Mouse (Mus musculus) myocyte (in vitro differentiated cells): ENCODE data around the gene Dnal1.

Experiments used
- E2F4 ChIP-seq: IDR thresholded peaks from one replicate; pipeline ENCODE4 v1.6.1; 2011; ENCODE audit warnings: mild to moderate bottlenecking, control low read depth, moderate library complexity; ENCODE audit not compliant: insufficient read depth
- MYOG ChIP-seq, 3 experiments: IDR thresholded peaks; one replicate each; pipeline ENCODE4 v1.6.1; 2011; ENCODE audit warnings: control low read depth in 2 of 3, low read depth in 2 of 3, mild to moderate bottlenecking in 2 of 3; ENCODE audit not compliant: insufficient read length in 2 of 3, control insufficient read depth in 1 of 3, insufficient read depth in 1 of 3
- POLR2A ChIP-seq: IDR thresholded peaks from one replicate; pipeline ENCODE4 v1.6.1; 2011; ENCODE audit warnings: low read depth, mild to moderate bottlenecking, control low read depth, moderate library complexity; ENCODE audit not compliant: insufficient read length
- POLR2AphosphoS2 ChIP-seq: IDR thresholded peaks from one replicate; pipeline ENCODE4 v1.6.1; 2011; ENCODE audit warnings: low read depth, control low read depth; ENCODE audit not compliant: insufficient read length
- REST ChIP-seq: IDR thresholded peaks from one replicate; pipeline ENCODE4 v1.6.1; 2011; ENCODE audit warnings: mild to moderate bottlenecking, control low read depth, moderate library complexity; ENCODE audit not compliant: insufficient read depth, insufficient read length
- TCF12 ChIP-seq: IDR thresholded peaks from one replicate; pipeline ENCODE4 v1.6.1; 2011; ENCODE audit warnings: mild to moderate bottlenecking, control low read depth; ENCODE audit not compliant: poor library complexity, insufficient read depth, severe bottlenecking
- TCF3 ChIP-seq: IDR thresholded peaks from one replicate; pipeline ENCODE4 v1.6.1; 2011; ENCODE audit warnings: low read depth, control low read depth; ENCODE audit not compliant: insufficient read length
- USF1 ChIP-seq: IDR thresholded peaks from one replicate; pipeline ENCODE4 v1.6.1; 2011; ENCODE audit warnings: low read depth, mild to moderate bottlenecking, control low read depth, moderate library complexity

DNA sequence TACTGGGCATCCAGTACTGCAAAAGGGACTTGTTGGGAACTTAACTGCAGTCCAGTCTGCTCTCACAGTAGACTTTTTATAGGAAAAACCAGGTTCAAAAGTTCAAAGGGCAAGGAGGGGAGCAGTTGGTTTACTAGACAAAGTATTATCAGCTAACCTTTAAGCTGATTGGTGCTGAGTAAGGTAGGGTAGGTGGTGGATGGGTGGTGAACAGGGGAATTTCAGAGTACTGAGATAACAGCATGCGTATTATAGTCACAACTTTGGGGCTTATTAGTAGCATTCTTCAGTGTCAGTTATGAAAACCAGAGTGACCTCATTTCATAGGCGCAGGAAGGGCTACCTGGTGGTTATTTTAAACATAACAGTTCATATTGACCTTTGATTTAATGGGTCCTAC, 14.6 kb upstream of the Dnal1 start:
- TF ChIP-seq TCF12 (no peak), POLR2A (no peak), REST (no peak), POLR2AphosphoS2 (no peak), MYOG (IDR thresholded peaks at IDR 0.05; ENCODE audit: control insufficient read depth in 1 of 3, insufficient read depth in 1 of 3, insufficient read length in 2 of 3, low read depth in 2 of 3) (no peak), E2F4 (no peak), TCF3 (no peak), USF1 (no peak)
